Mouse (Mus musculus): ENCODE results near the gene Catsperg2. TPM values are rescaled to one million over a fixed set of nuclear protein-coding genes. Genes with fewer than 3 reads are reported as not detected.
"Not testable (repeated sequence)": the region's sequence is repeated elsewhere in the genome, so short reads cannot be mapped to it uniquely, and the experiment has no call there.

Catsperg2 gene
- not detected in 2 replicates for total RNA-seq (2017)

GRCm38 (mm10) chr7:29726860-29727259 is at the start of gene Catsperg2:
TSS of gene Catsperg2 (minus strand) at chr7:29727032.
- ATAC-seq (replicated peaks; ENCODE audit: low read depth, poor library complexity, severe bottlenecking) = not testable (repeated sequence)

- ATAC-seq (replicated peaks; ENCODE audit: low read depth, poor library complexity, severe bottlenecking) = no peak
These were observed 49.7 kb upstream of the Catsperg2 start for GRCm38 (mm10) chr7:29776568-29776967.

GRCm38 (mm10) chr7:29774371-29774770 is 47.5 kb upstream of the Catsperg2 start:
- no peak for ATAC-seq (replicated peaks; ENCODE audit: low read depth, poor library complexity, severe bottlenecking)

GRCm38 (mm10) chr7:29773503-29773902 is 46.7 kb upstream of the Catsperg2 start:
- no peak for ATAC-seq (replicated peaks; ENCODE audit: low read depth, poor library complexity, severe bottlenecking)

- no peak for ATAC-seq (replicated peaks; ENCODE audit: low read depth, poor library complexity, severe bottlenecking)
These were observed 42.1 kb upstream of the Catsperg2 start for GRCm38 (mm10) chr7:29768980-29769379.

GRCm38 (mm10) chr7:29768090-29768900 is 41.5 kb upstream of the Catsperg2 start, which contains the start of gene Zfp84:
TSS of gene Zfp84 (plus strand) at chr7:29768552.
- ATAC-seq (replicated peaks; ENCODE audit: low read depth, poor library complexity, severe bottlenecking) = peak; percentile 94

GRCm38 (mm10) chr7:29767058-29767686 is 40.3 kb upstream of the Catsperg2 start:
- ATAC-seq (replicated peaks; ENCODE audit: low read depth, poor library complexity, severe bottlenecking) = peak; percentile 71

- no peak for ATAC-seq (replicated peaks; ENCODE audit: low read depth, poor library complexity, severe bottlenecking)
These were observed 37.9 kb upstream of the Catsperg2 start for GRCm38 (mm10) chr7:29764702-29765101.

GRCm38 (mm10) chr7:29760476-29760875 is 33.6 kb upstream of the Catsperg2 start:
- ATAC-seq (replicated peaks; ENCODE audit: low read depth, poor library complexity, severe bottlenecking) = no peak

- ATAC-seq (replicated peaks; ENCODE audit: low read depth, poor library complexity, severe bottlenecking) = no peak
These were observed 15.4 kb upstream of the Catsperg2 start for GRCm38 (mm10) chr7:29742258-29742657.

GRCm38 (mm10) chr7:29728055-29728454 is 1.2 kb upstream of the Catsperg2 start:
- ATAC-seq (replicated peaks; ENCODE audit: low read depth, poor library complexity, severe bottlenecking) = no peak

GRCm38 (mm10) chr7:29725461-29726142 is 1.2 kb downstream of the Catsperg2 start:
- ATAC-seq (replicated peaks; ENCODE audit: low read depth, poor library complexity, severe bottlenecking) = peak; percentile 60; the same call in 1 of the 2 replicates

- not testable (repeated sequence) for ATAC-seq (replicated peaks; ENCODE audit: low read depth, poor library complexity, severe bottlenecking)
These were observed 17.9 kb downstream of the Catsperg2 start for GRCm38 (mm10) chr7:29708891-29709290.

GRCm38 (mm10) chr7:29695231-29695630 is 31.6 kb downstream of the Catsperg2 start:
- ATAC-seq (replicated peaks; ENCODE audit: low read depth, poor library complexity, severe bottlenecking) = not testable (repeated sequence)

GRCm38 (mm10) chr7:29681868-29682267 is 45.0 kb downstream of the Catsperg2 start:
- no peak for ATAC-seq (replicated peaks; ENCODE audit: low read depth, poor library complexity, severe bottlenecking)

Other genes with a start within 250 kb of the Catsperg2 start
- gene Sipa1l3, start 208.4 kb downstream of the Catsperg2 start, total RNA-seq (2017) = 7.7 and 9.9 TPM in 2 replicates
- gene Zfp84, start 41.5 kb upstream of the Catsperg2 start, total RNA-seq (2017) = 22.0 and 26.1 TPM in 2 replicates
- 2.4 TPM in 1 of 2 replicates, not detected in the other for gene Zfp30, start 57.0 kb upstream of the Catsperg2 start, total RNA-seq (2017)
- gene Zfp790, start 89.1 kb upstream of the Catsperg2 start, total RNA-seq (2017) = 7.8 and 13.8 TPM in 2 replicates
- gene Zfp940, start 126.6 kb upstream of the Catsperg2 start, total RNA-seq (2017) = 5.4 and 8.4 TPM in 2 replicates
- 4.0 and 4.2 TPM in 2 replicates for gene Zfp420, start 132.9 kb upstream of the Catsperg2 start, total RNA-seq (2017)
- 11.6 and 14.1 TPM in 2 replicates for gene Zfp27, start 179.5 kb upstream of the Catsperg2 start, total RNA-seq (2017)
- 1.2 and 3.8 TPM in 2 replicates for gene Zfp383, start 181.2 kb upstream of the Catsperg2 start, total RNA-seq (2017)
- 9.2 and 10.4 TPM in 2 replicates for gene Zfp74, start 227.1 kb upstream of the Catsperg2 start, total RNA-seq (2017)